Mouse (Mus musculus) urinary bladder, postnatal 36 days (tissue): Measurements from ENCODE around the gene Myo10.

Experiments used
- DNase-seq, 2 experiments: peaks; one replicate each; pipeline ENCODE4 v3.0.0; 2022; ENCODE audit warnings: low spot score in 2 of 2, mixed read lengths in 1 of 2

Gene Myo10

DNA sequence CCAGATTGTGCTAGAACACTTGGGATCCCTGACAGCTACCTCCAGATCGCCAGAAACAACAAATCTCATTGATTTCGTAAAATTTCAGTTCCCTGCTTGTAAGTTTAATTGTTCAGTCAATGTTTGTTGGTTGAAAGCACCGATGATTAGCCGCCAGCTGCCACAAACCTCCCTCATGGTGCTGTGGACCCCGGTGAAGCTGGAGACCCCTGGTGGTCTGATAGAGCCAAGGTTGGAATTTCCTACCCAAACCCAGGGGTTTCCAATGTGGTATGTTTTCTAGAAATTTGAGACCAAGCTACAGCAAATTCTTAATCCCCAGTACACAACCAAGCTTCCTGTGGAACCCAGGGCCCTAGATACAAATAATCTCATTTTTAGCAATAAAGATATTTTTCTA, 179.4 kb downstream of the Myo10 start:
- DNase-seq, result no peak

DNA sequence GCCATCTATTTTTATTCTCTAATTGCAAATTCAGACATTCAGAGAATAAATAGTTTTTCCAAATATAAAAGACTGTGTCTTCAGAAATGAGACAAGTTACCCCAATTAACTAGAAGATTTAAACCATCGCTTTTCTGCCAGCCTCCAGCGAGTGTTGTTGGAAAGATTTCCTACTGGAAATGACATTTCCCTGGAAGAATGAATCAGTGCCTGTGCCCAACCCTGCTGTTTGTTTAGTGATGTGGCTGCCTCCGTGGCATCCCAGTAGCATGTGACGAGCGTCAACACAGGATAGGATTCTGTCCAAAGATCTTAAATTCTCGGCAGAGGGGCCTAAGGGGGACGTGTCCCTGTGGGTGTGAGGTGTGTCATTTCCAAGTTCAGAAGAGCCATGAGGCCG, 179.9 kb downstream of the Myo10 start:
- no peak for DNase-seq

DNA sequence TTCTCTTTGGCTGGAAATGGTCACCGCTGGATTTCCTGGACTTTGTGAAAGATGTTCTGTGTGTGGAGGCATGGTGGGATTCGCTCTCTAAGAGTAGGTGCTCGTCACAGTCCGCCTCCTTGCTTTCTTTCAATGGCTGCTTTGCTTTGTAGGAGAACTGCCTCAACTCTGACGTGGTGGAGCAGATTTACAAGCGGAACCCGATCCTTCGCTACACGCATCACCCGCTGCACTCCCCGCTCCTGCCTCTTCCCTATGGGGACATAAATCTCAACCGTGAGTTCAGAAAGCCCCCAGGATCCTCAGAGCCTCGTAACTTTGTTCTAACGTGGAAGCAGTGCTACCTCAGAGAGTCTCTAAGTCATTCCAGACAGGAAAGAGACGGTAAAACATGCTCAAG, 180.8 kb downstream of the Myo10 start:
- DNase-seq, result no peak

DNA sequence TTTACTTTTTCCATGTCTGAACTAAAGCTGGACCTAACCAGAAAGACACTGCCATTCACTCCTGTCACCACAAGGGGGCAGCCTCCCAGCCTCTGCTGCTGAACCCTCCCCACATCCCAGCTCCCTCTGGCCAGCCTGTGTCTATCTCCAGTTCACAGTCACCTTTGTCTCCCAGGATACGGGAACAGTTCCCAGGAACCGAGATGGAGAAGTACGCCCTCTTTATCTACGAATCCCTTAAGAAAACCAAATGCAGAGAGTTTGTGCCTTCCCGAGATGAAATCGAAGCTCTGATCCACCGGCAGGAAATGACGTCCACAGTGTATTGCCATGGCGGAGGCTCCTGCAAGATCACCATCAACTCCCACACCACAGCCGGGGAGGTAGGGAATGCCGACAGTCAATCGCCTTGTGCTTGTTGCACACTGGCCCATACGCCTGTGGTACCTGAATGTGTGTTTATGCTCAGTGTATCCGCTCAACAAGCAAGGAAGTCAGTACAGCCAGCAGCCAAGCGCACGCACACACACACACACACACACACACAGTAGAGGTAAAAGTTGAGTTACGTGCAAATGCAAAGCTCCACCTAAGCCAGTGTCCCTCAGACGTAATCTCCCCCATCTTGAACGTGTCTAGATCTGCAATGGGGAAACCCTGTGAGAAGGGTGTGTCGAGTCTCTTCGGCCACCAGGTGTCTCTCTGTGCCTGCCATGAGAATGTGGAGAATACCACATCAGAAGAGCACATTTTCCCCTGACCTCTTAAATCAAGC, 183.2 kb downstream of the Myo10 start:
- peak; percentile 45 to 64 for DNase-seq

DNA sequence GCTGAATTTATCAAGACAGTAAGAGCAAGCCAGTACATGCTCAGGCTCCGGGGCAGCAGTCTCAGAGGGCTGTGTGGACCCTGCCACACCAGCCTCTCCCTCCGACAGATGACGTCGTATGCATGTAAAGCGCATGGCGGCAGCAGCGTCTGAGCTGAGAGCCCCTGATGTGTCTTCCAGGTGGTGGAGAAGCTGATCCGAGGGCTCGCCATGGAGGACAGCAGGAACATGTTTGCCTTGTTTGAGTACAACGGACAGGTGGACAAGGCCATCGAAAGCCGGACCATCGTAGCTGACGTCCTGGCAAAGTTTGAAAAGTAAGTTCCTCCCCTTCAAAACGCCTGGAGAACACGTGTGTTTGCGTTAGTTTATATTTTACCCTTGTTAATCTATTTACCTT, 184.0 kb downstream of the Myo10 start:
- no peak for DNase-seq

DNA sequence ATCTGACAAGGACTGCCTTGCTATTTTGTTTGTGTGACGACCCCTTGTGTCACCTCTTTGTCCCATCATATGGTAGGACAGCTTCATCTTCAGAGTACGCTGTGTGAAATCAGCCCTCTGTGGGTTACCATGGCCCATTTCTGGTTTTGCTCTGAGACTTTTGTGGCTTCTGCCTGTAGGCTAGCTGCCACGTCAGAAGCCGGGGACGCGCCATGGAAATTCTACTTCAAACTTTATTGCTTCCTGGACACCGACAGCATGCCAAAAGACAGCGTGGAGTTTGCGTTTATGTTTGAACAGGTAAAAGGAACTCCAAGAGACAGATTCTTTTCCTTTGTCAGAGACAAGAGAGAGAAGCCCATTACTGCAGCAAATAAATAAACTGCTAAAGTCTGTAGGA, 184.6 kb downstream of the Myo10 start:
- no peak for DNase-seq

DNA sequence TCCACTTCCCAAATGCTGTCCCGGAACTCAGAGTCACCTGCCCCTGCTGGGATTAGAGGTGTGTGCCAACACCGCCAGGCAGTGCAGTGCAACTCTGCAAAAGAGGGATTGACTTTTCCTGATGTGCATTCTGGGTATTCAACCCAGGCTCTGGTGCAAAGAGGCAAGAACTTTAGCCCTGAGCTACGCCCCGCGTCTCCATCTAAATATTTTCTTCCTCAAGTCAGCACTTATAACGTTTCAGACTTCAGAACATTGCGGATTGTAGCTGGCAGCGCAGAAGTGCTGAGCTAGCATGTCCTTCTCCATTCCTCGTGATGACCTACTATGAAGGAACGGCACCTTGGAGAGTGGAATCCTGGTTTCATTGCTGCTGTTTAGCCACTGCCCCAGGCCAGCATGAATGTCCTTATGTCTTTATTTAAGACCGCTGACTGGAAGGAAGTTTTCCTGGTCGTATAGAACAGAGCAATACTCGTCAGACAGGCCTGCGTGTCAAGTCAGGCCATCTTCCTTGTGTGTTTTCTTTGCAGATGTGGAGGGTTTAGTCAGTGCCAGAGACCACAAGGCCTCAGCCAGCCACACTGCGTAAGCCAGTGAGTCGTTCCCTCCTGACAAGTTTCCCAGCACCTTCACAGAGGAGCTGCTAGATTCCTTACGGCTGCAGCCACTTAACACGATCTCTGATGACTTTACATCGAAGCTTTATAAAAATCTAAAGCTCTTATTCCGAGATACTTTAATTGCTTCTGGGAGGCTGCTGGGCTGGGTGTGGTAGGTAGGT, 186.5 kb downstream of the Myo10 start:
- no peak for DNase-seq

DNA sequence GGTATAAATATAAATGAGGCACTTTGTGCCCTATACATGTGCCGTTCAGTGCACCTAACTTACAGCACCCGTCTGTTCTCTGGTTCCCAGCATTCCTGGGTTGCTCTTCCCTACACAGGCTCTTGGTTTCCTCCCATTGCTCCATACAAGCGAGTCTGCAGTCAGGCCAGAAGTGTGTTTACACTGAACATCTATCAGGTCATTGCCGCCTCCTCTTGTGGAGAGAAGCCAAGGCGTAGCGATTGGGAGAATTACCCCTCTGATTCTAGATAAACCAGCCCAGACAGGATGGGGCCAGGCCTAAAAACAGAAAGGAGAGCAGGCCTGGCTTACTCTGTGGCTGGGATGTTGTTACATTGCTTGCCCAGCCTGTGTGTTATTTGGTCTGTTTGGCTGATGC, 187.3 kb downstream of the Myo10 start:
- DNase-seq, result no peak

DNA sequence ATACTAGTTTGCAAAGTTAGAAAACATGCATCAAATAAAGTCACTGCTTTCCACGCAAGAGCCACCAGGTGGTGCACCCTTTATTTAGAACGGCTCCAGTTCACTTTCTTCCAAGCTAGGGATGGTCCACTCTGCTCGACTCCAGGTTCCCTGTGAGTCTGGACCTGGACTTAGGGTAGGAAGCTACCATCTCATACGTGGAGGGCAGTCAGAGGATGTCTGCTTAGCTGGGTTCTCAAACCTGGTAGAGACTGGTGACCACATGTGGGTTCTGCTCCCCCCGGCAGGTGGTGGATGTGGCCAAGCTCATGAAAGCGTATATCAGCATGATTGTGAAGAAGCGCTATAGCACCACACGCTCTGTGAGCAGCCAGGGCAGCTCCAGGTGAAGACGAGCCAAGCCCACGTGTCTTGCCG, 189.5 kb downstream of the Myo10 start:
- no peak for DNase-seq

DNA sequence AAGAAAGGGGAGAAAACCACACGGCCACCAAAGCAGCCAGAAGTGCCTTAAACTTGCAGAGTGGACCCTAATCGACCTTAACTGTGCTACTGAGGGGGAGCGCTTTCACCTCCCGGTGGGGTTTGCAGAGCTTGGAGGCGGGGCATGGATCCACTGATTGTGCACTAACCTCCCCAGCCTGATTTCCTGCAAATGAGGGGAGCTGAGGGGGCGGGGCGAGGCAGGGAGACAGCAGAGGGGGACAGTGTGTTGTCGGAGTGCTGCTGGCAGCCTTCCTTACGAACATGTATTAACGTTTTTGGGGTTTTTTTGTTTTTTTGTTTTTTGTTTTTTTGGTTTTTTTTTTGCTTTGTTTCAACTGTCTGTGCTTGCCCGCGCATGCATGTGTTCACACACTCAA, 190.2 kb downstream of the Myo10 start:
- no peak for DNase-seq

DNA sequence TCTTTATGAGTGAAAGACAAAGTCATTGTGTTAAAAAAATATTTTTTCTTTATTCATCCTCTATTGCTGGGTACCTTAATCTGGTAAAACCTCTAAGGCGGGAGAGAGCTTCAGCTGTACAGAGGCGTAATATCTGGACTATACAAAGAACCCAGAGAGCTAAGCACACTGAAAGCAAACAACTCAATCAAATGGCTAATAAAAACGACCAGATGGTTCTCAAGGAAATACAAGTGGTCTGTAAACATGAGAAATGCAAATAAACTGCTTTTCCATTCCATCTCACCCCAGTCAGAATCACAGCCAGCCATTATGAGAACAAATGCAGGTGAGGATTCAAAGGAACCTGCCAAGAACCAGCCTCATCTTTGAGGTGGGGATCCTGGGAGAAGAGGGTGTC, 192.2 kb downstream of the Myo10 start:
- no peak for DNase-seq

DNA sequence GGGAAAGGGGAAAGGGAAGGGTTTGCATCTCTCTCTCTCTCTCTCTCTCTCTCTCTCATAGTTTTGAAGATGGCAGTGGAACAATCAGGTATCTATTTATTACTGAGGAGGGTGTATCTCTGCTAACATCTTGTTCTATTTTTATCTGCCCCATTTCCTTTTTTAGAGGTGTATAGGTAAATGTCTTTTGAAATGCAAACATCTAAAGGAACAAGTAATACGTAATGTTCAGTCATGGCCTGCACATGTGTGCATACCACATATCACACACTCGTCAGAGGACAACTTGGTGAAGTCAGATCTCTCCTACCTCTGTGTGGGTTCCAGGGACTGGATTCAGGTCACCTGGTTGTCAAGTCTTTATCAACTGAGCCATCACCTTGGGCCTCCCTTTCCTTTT, 194.9 kb downstream of the Myo10 start:
- DNase-seq, result no peak

DNA sequence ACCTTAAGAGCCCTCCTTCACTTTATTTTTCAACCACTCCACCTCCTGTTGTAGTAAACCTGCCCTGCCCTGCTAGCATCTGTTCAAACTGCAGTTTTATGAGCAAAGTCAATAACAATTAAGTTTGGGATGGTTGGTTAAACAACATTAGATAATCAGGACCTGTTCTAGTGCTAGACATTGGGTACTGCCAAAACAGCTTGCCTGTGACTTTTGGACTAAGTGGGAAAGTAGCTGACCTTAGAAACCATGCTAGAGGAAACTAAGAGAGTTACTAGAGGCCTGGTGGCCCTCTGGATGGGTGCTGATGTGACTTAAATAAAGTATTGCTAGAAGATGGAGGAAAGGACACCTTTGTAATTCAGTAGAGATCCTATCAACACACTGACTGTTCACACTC, 199.7 kb downstream of the Myo10 start:
- DNase-seq, result no peak

DNA sequence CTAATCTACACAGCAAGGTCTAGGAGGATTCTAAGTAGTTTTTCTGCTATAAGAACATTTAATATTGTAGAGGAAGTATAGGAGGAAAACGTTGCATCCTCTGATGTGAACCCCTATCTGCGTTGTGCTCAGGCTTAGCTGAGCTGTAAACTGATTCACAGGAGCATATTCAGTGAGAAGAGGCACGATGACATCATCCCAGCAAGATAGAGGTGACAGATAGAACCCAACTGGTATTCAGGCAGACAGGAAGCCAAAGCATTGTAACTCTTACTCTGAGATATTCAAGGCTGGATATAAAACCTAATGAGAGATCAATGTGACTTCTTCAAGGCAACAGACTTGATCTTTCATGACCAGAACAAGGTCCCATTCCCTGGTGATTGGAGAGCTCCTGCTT, 200.3 kb downstream of the Myo10 start:
- no peak for DNase-seq

DNA sequence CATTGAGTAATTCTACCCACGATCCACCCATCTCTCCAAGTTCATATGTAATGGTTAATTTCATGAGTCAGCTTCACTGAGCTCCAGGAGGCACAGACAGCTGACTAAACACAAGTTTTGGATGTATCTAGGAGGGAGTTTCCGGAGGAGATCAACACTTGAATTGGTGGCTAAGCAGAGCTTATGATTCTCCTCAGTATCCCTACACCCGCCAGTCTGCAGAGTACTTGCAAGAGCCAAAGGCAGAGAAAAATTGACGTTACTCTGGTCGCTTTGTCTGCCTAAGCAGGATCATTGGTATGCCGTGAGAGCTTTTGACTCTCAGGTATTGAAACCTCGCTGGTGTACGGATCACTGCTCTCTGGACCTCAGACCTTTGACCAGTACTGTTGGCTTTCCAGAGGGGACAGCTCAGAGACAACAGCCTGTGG, 204.2 kb downstream of the Myo10 start:
- DNase-seq, result no peak

DNA sequence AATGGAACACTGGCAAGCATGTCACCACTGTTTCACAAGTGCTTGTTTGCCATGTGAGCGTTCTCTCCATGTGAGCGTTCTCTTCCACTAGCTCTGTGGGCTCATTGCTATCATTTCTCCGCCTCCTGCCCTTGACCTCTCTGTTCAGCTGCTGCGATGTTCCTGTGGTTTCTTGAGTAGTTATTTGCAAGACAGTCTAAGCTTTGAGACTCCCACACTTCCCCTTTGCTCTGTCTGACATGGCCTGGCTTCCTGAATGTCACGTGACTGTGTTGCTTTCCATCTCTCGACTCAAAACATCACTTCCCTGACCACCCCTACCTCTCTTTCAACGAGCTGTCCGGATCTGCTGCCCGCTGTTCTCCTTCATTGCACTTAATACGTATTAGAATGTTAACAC, 206.1 kb downstream of the Myo10 start:
- no peak for DNase-seq

DNA sequence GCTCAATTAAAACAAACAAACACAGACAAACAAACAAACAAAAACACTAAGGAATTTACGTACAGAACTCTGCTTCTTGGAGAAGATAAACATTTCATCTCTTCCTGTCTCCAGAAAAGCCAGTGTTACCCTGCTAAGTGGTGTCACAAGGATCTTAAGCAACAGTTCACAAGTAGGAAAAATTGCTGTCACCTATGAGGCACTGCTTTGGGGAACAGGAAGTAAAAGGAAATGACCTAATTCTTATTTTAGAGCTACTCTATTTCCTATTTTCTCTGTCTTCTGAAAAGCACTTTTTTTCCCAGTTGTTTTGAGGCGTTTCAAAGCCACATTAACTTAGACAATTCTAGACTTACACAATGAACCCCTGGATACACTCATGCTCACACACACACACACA, 208.1 kb downstream of the Myo10 start:
- no peak for DNase-seq

DNA sequence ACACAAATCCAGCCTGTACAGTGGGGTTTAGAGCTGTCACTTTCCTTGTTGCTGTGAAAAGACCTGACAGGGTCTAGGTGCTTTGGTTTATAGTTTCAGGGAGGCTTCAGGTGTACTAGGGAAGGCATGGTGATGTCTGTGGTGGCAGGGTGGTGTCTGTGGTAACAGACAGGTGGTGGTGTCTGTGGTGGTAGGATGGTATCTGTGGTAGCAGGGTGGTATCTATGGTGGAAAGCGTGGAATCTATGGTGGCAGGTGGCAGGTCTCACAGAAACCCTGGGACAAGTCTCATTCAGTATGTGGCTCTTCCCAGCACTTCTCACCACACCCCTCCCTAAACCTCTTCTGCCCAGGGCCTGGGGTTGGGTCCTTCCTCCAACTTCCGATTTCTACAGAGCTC, 212.0 kb downstream of the Myo10 start:
- DNase-seq, result no peak

DNA sequence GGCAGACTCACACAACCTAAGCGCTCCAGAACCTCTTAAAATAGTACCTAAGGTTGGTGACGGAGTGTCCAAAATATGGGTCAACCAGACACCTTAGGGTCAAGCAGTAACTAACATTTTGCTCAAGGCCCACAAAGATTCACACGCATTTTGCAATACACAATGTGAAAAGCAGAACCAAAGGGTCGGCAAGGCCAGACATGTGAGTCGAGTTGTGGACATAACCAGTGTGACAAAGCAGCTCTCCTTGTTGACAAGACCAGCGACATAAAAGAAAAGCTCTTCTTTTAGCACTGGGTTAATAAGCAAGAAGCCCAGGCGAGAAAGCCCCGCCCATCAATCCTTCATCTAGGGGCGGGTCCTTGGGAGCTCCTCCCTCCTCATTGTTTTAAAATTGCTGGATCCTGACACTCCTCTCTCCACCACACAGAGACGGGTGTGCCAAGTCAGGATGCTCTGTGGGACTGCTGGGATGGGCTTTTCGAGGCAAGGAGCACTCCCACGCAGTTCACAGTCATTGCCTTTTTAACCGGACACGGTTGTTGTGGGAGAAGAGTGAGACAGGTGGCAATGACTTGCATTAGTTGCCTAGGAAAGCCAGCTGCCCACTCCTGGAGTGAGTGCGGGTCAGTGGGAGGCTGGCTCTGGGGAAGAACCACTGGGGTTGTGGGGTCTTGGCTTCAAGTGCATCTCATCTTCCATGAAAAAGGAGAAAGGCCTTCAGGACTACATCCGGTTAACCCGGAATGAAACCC, 212.8 kb downstream of the Myo10 start:
- no peak for DNase-seq

DNA sequence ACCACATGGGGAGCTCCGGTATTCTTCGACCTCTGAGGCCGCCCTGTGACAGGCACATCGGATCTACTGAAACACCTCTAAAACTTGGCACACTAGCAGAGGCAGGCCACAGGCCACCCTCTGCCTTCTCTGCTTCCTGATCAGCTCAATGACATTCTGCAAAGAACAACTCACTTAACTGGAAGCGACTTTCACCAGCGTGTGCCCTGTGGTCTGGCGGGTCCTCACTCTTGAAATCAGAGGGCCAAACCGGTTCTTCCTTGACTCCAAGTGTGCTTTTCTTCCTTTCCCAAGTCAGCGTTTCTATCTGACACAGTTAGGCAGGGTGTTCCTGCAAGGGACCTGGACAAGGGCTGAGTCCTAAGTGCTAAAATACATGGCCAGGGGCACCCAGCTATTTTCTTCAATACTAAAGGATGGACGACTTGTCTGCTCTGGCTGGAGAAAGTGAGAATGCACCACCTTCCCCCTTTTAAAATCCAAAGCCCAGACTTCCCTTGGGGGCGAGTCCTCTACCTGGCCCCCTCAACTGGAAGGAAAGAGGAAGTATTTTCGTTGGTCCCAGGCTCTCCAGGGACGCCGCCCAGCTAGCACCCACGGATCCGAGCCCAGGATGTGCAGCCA, 220.2 kb downstream of the Myo10 start:
- peak in 1 of 2 experiments; percentile 10 for DNase-seq

DNA sequence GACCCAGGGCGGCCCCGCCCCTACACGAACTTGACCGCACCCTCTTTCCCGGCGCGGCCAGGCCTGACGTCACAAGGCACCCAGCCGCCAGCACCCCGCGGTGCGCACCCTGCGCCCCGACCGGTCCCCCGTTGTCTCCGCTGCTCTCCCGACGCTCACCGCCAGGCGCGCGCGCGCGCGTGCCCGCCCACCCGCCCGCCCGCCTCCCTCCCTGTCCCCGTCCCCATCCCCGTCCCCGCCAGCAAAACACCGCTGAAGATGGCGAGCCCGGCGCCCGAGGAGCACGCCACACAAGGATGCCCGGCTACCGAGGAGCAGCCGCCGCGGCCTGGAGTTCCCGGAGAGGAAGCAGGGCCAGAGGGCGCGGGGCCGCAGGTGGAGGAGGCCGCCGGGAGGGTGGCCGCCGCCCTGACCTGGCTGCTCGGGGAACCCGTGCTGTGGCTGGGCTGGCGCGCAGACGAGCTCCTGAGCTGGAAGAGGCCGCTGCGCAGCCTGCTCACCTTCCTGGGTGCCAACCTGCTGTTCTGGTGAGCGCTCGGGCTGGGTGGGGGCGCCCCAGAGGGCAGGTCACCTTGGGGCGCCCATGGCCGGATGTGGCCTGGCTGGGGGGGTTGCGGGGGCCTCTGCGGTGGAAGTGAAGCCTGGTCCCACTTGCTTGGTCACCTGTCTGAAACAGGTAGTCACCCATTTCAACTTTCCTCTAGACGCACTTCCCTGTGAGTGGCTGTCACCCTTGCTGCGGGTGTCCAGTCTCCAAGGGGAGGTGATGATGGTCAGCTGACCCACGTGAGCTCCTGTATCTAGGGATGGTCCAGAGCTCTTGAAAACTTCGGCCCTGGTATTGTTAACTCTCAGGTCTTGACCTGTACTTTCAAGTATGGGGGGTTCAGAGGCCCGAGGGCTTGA, 221.0 kb downstream of the Myo10 start, which contains the start of gene Retreg1:
Gene Retreg1, plus strand, starts transcription at position 95 of the 906 bp plus-strand sequence.
- peak; percentile 69 to 81 for DNase-seq
